Mouse (Mus musculus) macrophage (primary cell): ENCODE results near the gene Ezh1. TPM values are rescaled to one million over a fixed set of nuclear protein-coding genes. Genes with fewer than 3 reads are reported as not detected.

ENCODE experiments used
- H3K27ac ChIP-seq: fragments of 350-480 bp; formaldehyde crosslinking; 2 replicates; pipeline ENCODE4 v1.9.0; 2021
- H3K36me3 ChIP-seq: fragments of 350-480 bp; formaldehyde crosslinking; 2 replicates; pipeline ENCODE4 v1.9.0; 2021; ENCODE audit errors: inconsistent target
- H3K4me3 ChIP-seq: fragments of 350-480 bp; formaldehyde crosslinking; 2 replicates; pipeline ENCODE4 v1.9.0; 2021; ENCODE audit errors: inconsistent target
- H3K79me2 ChIP-seq: fragments of 350-480 bp; formaldehyde crosslinking; 2 replicates; pipeline ENCODE4 v1.9.0; 2021; ENCODE audit errors: inconsistent target
- WGBS: methylation state at CpG from one replicate; pipeline ENCODE4 v1.1.7; 2026; ENCODE audit warnings: inconsistent platforms; ENCODE audit not compliant: missing documents; 5-methylcytosine and 5-hydroxymethylcytosine counted together
- polyA plus RNA-seq: library from polyadenylated mRNA; stranded (reverse); fragments of 250-400 nt; gene quantifications from 3 replicates; pipeline ENCODE4 v1.2.4, GENCODE M21; 2018; ENCODE audit warnings: inconsistent platforms

Gene Ezh1
- polyA plus RNA-seq, 1 experiment from 2014 or later = 40.4 TPM

DNA sequence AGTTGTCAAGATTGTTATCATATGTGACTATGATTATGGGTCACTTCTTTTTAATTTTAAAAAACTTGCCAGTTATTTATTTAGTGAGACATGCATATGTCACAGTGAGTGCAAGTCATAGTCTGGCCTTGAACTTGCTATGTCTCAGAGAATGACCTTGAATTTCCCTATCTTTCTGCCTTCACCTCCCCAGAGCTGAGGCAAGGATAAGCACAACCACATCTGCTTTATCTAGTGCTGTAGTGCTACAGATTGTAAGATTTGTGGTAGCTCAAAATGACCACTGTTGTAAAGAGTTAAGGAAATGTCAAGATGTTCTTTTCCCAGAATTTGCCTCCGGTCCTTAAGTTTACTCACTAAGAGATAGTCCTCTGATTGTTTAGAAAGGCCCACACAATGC, 7.0 kb upstream of the Ezh1 start:
- H3K36me3 ChIP-seq = no peaks in the 10 kb centered on the region
- WGBS = 100% methylated on average over 1 of the region's 1 CpGs
- H3K4me3 ChIP-seq = no peak overlapping the region
- H3K27ac ChIP-seq = no peak overlapping the region
- H3K79me2 ChIP-seq = no peaks in the 10 kb centered on the region

DNA sequence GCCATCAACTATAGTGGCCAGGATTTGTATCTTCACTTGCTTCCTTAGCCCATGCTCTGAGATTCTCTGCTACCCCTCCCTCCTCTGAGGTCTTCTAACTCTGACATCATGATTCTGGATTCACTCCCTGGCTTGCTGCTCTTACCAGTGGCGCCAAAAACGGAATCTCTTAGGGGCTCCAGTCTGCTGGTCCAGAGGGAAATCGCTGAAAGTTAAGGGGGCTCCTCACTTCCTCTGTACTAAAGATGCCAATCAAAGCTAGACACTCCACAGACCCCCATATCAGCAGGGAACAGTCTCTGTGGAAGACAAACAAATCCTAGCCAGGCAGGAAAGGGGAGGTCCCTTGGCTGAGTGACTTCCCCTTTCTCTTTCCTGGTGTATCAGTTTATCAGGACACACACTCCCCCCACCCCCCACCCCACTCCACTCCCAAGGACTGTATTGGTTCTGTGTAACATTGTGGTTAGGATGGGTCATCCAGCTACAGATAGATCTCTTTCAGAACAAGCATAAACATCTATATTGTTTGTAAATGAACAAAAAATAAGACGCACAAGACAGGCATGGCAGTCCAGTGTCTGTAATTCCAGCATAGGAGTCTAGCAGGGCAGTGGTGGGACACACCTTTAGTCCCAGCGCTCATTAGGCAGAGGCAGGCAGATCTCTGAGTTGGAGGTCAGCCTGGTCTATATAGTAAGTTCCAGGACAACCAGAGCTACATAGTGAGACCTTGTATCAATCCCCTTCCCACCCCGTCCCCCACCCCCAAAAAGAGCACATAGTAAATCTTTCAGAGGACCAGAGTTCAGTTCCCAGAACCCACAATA, 6.0 kb upstream of the Ezh1 start:
- H3K4me3 ChIP-seq = peak overlapping the region; percentile 47
- 33% methylated on average over 6 of the region's 6 CpGs for WGBS
- H3K79me2 ChIP-seq = no peaks in the 10 kb centered on the region
- H3K36me3 ChIP-seq = no peaks in the 10 kb centered on the region
- H3K27ac ChIP-seq = peak overlapping the region; percentile 74

DNA sequence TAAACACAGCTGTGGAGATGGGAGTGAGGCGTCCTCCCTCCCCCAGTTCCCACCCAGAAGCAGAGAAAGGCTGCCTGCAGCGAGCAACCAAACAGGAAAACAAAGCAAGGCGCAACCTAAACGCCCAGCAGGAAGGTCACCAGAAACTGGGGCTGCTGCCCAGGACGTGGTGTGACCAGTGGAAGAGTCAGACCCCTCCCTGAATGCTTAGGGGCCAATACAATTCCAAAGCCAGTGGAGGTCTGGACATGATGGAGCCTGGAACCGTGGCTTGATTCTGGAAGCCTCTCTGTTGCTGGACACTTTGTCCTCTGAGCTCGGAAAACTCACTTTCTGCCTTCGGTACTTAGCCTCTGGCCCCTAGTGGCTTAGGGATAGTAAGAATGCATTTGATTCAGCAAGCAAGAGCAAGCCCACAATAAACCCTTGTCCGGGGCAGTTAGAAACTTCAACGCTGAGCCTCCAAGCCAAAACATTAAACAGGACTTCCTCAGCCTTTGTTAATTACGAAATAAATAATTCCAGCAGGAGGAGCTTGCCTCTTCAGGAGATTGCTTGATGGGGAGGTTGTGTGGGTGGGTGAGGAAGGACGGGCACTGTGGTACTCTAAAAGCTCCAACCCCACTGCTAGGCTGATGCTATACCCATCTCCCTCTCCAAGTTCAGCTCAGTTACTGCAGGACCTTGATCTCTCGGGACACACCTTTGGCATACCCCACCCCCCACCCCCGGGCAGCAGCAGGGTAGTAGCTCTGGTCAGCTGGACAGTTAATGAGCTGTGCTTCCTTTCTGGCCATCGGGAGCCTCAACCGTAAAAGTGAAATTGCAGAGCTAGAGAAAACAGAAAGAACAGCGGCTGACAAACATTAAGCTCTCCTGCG, 5.0 kb upstream of the Ezh1 start:
- 9% methylated on average over 17 of the region's 18 CpGs for WGBS
- Histone ChIP-seq H3K36me3 (no peaks in the 10 kb centered on the region), H3K4me3 (peak overlapping the region; percentile 47), H3K79me2 (no peaks in the 10 kb centered on the region), H3K27ac (peak overlapping the region; percentile 74)

DNA sequence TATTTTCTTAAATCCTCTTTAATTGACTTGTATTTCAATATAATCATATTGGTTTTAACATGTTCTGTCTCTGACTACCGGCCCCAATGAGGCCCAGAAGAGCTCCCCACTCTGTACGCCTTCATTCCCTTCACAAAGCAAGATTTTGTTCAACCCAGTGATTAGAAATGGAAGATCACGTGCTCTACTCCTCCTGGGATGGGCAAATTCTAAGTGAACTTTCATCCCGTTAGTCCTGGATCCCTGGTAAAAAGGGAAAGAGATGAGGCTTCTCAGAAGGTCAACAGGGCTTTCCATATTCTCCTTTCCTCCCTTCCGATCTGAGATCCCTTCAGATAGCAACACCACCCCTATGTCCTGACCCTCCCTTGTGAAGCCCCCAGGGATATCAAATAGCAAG, 4.3 kb upstream of the Ezh1 start:
- WGBS = 93% methylated on average over 5 of the region's 5 CpGs
- Histone ChIP-seq H3K27ac (no peak overlapping the region), H3K79me2 (peaks cover 4% of the 10 kb centered on the region), H3K4me3 (peak overlapping the region; percentile 47; the same call in 1 of the 2 replicates), H3K36me3 (no peaks in the 10 kb centered on the region)

DNA sequence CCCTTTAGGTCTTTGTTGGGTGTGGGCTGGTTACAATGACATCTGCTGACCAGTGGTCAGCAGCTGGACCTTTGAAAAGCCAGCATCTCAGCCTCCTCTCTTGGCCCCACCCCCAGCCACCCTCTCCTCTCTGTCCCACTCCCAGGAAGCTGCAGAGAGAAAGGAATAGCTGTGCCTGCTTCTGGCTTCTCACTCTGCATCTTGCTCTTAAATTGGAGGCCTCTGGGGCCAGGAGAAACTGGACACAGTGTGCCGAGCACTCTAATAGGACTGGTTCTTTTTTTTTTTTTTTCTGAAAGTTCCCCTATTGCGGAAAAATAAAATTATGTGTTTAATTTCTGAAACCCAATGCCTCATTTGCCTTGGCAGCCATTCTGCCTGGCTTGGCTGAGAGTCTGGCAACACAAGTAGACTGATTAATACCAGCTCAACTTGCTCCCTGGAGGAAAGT, 3.8 kb upstream of the Ezh1 start:
- peaks cover 9% of the 10 kb centered on the region for H3K79me2 ChIP-seq
- no peak overlapping the region for H3K27ac ChIP-seq
- WGBS = 84% methylated on average over 2 of the region's 2 CpGs
- H3K36me3 ChIP-seq = no peaks in the 10 kb centered on the region
- no peak overlapping the region for H3K4me3 ChIP-seq

DNA sequence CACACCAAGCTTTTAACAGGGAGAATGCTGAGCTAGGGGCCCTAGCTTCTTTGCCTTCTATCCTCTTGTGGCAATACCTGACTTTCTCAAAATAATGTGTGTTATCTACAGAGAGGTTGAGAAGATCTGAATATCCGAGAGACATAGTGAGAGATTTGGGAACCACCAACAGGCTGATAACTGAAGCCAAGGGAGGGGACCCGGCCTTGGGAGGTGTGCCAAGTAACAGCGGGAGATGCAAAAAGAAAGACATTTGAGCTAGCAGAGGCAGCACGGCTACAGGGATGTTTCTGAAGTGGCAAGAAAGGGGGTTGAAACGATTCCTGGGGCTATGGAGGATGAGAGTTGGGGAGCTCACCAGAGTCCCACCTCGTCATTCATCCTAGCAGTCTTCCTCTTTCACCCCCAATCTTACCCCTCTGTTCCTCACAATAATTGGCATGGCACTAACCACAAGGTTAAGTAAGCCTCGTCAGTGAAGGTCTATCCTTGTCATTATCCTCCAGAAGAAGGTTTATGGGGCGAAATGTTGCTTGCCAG, 3.2 kb upstream of the Ezh1 start:
- no peaks in the 10 kb centered on the region for H3K36me3 ChIP-seq
- no peak overlapping the region for H3K4me3 ChIP-seq
- no peak overlapping the region for H3K27ac ChIP-seq
- H3K79me2 ChIP-seq = peaks cover 15% of the 10 kb centered on the region
- 66% methylated on average over 8 of the region's 8 CpGs for WGBS

DNA sequence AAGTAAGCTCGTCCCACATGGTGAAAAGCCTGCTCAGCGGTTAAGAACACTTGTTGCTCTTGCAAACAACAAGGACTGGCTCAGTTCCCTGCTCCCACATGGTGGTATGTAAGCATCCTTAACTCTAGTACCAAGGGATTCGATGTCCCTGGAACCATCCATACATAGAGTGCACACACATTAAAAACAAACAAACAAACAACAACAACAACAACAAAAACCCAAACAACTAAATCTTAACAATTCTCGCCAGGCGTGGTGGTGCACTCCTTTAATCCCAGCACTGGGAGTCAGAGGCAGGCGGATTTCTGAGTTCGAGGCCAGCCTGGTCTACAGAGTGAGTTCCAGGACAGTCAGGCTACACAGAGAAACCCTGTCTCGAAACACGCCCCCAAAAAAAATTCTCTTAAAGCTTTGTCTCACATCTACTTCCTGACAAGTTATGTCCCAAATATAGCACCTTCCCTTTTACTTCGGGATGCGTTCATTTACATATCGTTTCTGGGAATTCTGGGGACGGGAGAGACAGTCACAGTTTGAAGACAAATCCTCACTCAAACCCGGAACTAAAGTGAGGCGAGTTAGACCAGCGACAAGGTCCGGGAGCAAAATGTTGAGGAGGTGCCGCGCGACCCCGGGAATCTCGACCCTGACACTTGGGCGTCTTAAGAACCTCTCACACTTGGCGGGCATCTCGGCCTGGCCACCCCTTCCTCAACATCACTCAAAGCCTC, 765 bp downstream of the Ezh1 start:
- H3K79me2 ChIP-seq = peaks cover 54% of the 10 kb centered on the region
- H3K36me3 ChIP-seq = no peaks in the 10 kb centered on the region
- WGBS = 21% methylated on average over 25 of the region's 25 CpGs
- 0 out of 2 replicates have a peak overlapping the region, but pooled peaks have one; percentile 7 for H3K27ac ChIP-seq
- H3K4me3 ChIP-seq = peak overlapping the region; percentile 75

DNA sequence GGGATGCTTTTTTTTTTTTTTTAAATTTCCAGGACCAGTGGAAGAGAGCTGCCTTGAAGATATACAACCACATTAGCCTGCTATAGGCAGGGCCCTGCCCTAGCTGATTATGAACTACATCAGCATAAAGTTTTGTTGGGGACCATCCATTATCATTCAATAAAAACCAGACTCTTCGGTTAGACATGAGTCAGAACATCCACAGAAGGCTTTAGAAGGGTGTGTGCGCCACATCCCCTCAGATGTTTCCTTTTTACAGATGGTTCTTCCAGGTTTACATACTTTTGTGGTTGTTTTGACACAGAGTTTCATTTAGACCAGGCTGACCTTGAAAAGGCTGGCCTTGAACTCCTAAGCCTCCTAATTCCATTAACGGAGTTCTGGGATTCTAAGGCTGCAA, 1.9 kb downstream of the Ezh1 start:
- Histone ChIP-seq H3K36me3 (no peaks in the 10 kb centered on the region), H3K27ac (no peak overlapping the region), H3K4me3 (no peak overlapping the region), H3K79me2 (peaks cover 66% of the 10 kb centered on the region)
- WGBS = 63% methylated on average over 3 of the region's 3 CpGs

DNA sequence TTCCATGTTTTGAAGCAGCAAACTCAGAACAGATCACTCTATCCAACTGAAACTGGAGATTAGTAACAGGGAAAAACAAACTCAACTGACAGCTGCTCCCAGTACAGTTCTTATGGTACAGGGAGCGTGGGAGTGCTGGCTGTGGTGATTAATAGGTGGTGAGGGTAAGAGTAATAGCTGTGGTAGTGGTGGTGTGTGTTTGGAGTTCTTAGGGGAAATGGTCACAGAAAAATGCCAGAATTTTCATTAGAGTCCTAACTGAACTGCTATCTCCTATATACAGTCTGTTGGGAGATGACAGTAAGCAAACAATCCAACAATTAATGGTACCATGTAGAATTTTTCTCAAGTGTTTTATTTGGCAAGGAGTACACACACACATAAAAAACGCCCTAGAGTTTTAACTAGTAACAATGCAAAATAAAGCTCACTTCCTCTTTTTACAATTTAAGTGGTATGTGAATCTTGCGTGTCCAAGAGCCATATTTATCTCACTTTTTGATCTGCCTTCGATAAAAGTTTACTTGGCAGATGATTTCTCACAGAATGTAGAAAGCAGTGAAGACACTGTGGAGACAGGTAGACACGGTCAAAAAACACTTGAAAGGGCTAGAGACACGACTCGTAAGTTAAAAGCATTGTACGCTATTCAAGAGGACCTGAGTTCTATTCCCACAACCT, 4.8 kb downstream of the Ezh1 start:
- 42% methylated on average over 8 of the region's 8 CpGs for WGBS
- Histone ChIP-seq H3K27ac (no peak overlapping the region), H3K36me3 (peaks cover 24% of the 10 kb centered on the region), H3K79me2 (peaks cover 75% of the 10 kb centered on the region), H3K4me3 (no peak overlapping the region)

DNA sequence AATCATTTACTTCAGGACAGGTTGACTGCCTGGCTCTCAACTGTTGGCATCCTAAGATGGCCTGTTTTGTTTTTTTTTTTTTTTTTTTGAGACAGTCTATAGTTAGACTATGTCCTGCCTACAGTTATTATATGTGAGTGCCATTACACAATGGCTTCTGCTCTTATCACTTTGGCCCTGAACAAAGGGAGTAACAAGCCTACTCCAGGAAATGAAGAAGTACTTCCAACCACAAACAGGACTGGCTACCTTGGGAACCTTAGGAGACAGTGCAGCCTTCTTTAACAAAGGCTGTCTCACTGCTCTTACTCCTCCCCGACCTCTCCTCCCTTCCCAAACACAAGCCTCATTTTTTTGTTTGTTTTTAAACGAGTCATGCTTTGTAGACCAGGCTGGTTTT, 5.4 kb downstream of the Ezh1 start:
- WGBS = 77% methylated on average over 2 of the region's 2 CpGs
- no peak overlapping the region for H3K27ac ChIP-seq
- H3K79me2 ChIP-seq = peaks cover 74% of the 10 kb centered on the region
- H3K4me3 ChIP-seq = no peak overlapping the region
- peaks cover 30% of the 10 kb centered on the region for H3K36me3 ChIP-seq

DNA sequence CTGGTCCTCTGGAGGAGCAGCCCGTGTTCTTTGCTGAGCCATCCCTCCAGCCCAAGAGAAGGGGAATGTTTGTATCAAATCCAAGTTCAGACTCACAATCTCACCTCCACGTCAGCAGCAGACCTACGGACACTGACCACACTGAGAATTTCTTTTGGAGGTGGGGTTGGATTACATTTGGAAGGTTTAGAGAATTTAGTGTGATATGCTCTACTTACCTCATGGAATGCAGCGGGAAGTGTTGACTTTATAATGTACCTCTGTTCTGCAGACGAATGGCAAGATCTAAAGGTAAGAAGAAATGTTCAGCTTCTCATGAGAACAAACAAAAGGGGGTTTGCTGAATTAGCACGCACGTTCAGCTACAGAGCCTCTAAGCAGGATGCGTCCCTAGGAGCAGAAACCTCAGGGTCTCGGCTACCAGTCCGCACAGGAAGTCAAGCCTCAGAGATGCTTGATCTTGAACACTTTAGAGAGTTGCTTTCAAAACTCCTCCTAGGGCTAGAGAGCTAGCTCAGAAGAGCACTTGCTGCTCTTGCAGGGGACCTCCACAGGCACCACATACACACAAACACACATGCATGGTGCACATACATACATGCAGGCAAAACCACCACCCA, 7.7 kb downstream of the Ezh1 start:
- H3K27ac ChIP-seq = no peak overlapping the region
- WGBS = 91% methylated on average over 10 of the region's 10 CpGs
- H3K36me3 ChIP-seq = peaks cover 53% of the 10 kb centered on the region
- H3K4me3 ChIP-seq = no peak overlapping the region
- peaks cover 51% of the 10 kb centered on the region for H3K79me2 ChIP-seq

DNA sequence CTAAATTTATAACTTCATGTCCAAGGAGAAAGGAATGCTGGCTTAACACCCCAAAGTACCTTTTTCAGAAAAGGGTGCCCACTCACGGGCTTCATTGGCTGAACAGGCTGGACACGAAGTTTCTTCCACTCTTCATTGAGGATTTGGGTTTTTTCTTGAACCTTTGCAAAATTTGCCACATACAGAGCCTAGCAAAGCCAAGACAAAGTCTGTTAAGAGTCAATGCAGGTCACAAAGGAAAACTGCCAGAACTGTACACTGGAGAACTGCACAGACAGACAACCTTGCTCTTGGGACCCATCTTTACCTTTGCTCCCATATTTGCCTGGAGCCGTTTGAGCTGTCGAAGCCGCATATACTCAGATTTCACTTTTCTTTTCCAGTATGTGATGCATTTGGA, 9.3 kb downstream of the Ezh1 start:
- WGBS = 91% methylated on average over 5 of the region's 5 CpGs
- H3K36me3 ChIP-seq = peaks cover 64% of the 10 kb centered on the region
- peaks cover 35% of the 10 kb centered on the region for H3K79me2 ChIP-seq
- H3K27ac ChIP-seq = no peak overlapping the region
- no peak overlapping the region for H3K4me3 ChIP-seq

DNA sequence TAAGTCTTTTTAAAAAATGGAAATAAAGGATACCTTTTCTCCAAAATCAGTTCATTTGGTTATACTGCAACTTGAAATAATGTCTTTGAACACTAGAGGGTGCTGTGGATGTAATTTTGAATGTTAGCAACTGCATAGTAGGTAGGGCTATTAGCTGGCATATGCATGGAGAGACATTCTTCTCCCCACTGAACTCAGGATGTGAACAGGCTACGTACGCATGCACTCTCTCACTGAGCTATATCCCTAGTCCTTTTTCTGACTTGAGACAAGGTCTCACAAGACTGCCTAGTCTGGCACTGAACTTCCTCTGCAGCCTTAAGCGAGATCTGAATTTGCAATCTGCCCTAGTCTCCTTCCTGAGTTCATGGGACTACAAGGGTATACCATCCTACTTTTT, 14.3 kb downstream of the Ezh1 start:
- no peaks in the 10 kb centered on the region for H3K79me2 ChIP-seq
- H3K36me3 ChIP-seq = peaks cover 85% of the 10 kb centered on the region
- H3K4me3 ChIP-seq = no peak overlapping the region
- 48% methylated on average over 3 of the region's 3 CpGs for WGBS
- no peak overlapping the region for H3K27ac ChIP-seq
